Mouse (Mus musculus): Measurements from ENCODE around the gene Map4k4. TPM values are rescaled to one million over a fixed set of nuclear protein-coding genes. Genes with fewer than 3 reads are reported as not detected.

Gene Map4k4
- total and polyA plus RNA-seq, 3 experiments = 0.04 to 0.21 TPM; not detected in 1

DNA sequence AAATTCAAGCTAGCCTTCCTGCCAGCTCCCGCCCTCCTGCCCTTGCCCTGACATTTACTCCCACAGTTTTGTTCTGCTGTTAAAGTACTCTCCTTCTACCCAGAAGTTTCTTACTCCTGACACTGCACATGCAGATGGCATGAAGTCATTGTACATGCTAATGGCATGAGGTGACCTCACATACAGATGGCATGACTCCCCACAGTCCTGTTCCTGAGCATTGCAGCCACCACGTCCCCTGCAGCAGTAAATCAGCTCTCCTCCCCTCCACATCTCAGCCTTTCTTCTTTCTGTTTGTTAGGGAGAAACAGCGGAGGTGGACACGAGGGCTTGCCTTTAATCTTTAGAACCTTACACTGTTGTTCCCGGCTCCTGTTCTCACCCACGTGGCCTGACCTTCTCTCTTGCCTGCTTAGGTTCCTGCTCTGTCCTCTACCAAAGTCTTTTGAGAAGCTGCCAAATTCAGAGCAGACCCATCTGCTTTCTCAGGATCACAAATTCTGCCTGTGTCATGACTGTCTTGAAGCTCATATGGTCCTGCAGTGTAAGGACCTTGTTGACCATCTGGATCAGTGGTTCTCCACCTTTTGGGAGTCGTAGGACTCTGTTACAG lies 114.5 kb downstream of the Map4k4 start:
- DNase-seq (ENCODE audit: low read depth, low spot score) = no peak
- TF ChIP-seq MYB (IDR thresholded peaks at IDR 0.05; ENCODE audit: low read depth, low read length) (no peak), E2F4 (IDR thresholded peaks at IDR 0.05; ENCODE audit: borderline replicate concordance, low read depth, low read length) (no peak), NRF1 (IDR thresholded peaks at IDR 0.05; ENCODE audit: insufficient read depth, low read depth, low read length, poor library complexity, severe bottlenecking) (no peak), UBTF (IDR thresholded peaks at IDR 0.05; ENCODE audit: borderline replicate concordance, insufficient read depth, low read depth, low read length) (no peak), TBP (IDR thresholded peaks at IDR 0.05; ENCODE audit: low read depth, low read length) (no peak)
- H3K79me2 ChIP-seq (ENCODE audit: control insufficient read depth, insufficient read depth, low read length, poor library complexity) = no peaks in the 10 kb centered on the region
- H3K9ac ChIP-seq (ENCODE audit: control insufficient read depth, low read depth, low read length, poor library complexity, severe bottlenecking) = no peak overlapping the region
- no peaks in the 10 kb centered on the region for H3K9me3 ChIP-seq (replicated peaks; ENCODE audit: insufficient read depth, low read length)
- H3K27ac ChIP-seq (ENCODE audit: control insufficient read depth, low read depth, low read length) = no peak overlapping the region
- no peaks in the 10 kb centered on the region for H3K36me3 ChIP-seq (ENCODE audit: control insufficient read depth in 1 of 2, insufficient read depth in 2 of 2, low read length in 2 of 2)
- H3K4me3 ChIP-seq (ENCODE audit: control insufficient read depth in 1 of 2, insufficient read depth in 1 of 2, low read depth in 2 of 2, low read length in 2 of 2) = no peak overlapping the region
- no peaks in the 10 kb centered on the region; a peak in 1 of 4 replicates for H3K27me3 ChIP-seq (ENCODE audit: control insufficient read depth in 1 of 2, insufficient read depth in 2 of 2, low read length in 2 of 2)
- H3K4me1 ChIP-seq (ENCODE audit: control insufficient read depth in 1 of 2, insufficient read depth in 2 of 2, low read length in 2 of 2) = no peaks in the 10 kb centered on the region

DNA sequence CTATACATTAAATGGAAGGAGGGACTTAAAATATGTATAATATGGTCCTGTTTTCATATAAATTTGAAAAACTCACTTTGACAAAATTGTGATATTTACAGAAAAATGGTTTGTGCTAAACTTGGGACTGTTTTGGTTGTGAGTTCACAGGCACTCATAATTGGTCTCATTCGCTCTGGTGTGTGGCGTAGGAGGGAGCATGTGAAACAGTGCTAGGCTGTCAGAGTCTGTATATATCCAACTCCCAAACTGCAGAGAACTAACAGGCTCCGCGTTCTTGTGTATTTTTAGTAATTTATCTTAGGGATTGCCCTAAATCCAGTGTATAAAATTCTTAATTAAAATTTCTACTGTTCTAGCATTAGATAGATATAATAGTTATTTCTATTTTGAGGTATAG lies 120.9 kb downstream of the Map4k4 start:
- H3K79me2 ChIP-seq (ENCODE audit: control insufficient read depth, insufficient read depth, low read length, poor library complexity) = no peaks in the 10 kb centered on the region
- no peak overlapping the region for H3K9ac ChIP-seq (ENCODE audit: control insufficient read depth, low read depth, low read length, poor library complexity, severe bottlenecking)
- H3K4me1 ChIP-seq (ENCODE audit: control insufficient read depth in 1 of 2, insufficient read depth in 2 of 2, low read length in 2 of 2) = no peaks in the 10 kb centered on the region
- no peaks in the 10 kb centered on the region for H3K36me3 ChIP-seq (ENCODE audit: control insufficient read depth in 1 of 2, insufficient read depth in 2 of 2, low read length in 2 of 2)
- no peaks in the 10 kb centered on the region for H3K9me3 ChIP-seq (replicated peaks; ENCODE audit: insufficient read depth, low read length)
- TF ChIP-seq GATA1 (IDR thresholded peaks at IDR 0.05; ENCODE audit: low read depth, low read length) = no peak
- no peak for DNase-seq (ENCODE audit: low read depth, low spot score)
- no peak overlapping the region for H3K4me3 ChIP-seq (ENCODE audit: control insufficient read depth in 1 of 2, insufficient read depth in 1 of 2, low read depth in 2 of 2, low read length in 2 of 2)
- H3K27me3 ChIP-seq (ENCODE audit: control insufficient read depth in 1 of 2, insufficient read depth in 2 of 2, low read length in 2 of 2) = no peaks in the 10 kb centered on the region
- H3K27ac ChIP-seq (ENCODE audit: control insufficient read depth, low read depth, low read length) = no peak overlapping the region

DNA sequence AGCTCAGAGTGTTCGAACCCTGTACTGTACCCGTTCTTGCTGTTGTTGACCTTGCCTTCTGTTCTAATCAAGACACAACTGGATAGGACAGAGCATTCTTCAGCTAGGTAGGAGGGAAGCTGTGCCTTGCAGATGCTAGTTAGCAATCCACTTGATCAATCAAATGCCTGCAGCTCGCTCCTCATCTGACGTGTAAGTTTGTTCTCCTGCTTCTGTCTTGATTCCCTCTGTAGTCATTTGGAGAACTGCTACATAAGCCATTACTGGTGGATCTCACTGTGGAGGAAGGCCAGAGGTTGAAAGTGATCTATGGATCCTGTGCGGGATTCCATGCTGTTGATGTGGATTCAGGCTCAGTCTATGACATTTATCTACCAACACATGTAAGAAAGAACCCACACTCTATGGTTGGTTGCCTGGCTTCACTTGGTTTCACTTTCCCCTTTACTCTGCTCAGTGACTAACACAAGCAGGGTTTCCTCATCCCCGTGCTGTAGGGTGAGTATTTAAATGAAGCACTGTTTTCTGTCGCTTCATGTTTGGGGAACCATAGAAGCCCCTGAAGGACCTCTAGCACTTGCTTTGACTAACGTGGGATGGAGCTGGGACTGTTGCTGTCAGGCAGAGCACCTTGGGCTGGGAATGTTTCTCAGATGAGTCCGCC lies 121.9 kb downstream of the Map4k4 start:
- no peaks in the 10 kb centered on the region for H3K27me3 ChIP-seq (ENCODE audit: control insufficient read depth in 1 of 2, insufficient read depth in 2 of 2, low read length in 2 of 2)
- DNase-seq (ENCODE audit: low read depth, low spot score) = no peak
- H3K9ac ChIP-seq (ENCODE audit: control insufficient read depth, low read depth, low read length, poor library complexity, severe bottlenecking) = no peak overlapping the region
- no peak overlapping the region for H3K27ac ChIP-seq (ENCODE audit: control insufficient read depth, low read depth, low read length)
- H3K4me3 ChIP-seq (ENCODE audit: control insufficient read depth in 1 of 2, insufficient read depth in 1 of 2, low read depth in 2 of 2, low read length in 2 of 2) = no peak overlapping the region
- H3K4me1 ChIP-seq (ENCODE audit: control insufficient read depth in 1 of 2, insufficient read depth in 2 of 2, low read length in 2 of 2) = no peaks in the 10 kb centered on the region
- H3K79me2 ChIP-seq (ENCODE audit: control insufficient read depth, insufficient read depth, low read length, poor library complexity) = no peaks in the 10 kb centered on the region
- no peaks in the 10 kb centered on the region for H3K9me3 ChIP-seq (replicated peaks; ENCODE audit: insufficient read depth, low read length)
- H3K36me3 ChIP-seq (ENCODE audit: control insufficient read depth in 1 of 2, insufficient read depth in 2 of 2, low read length in 2 of 2) = no peaks in the 10 kb centered on the region
- no peak for TF ChIP-seq GABPA (IDR thresholded peaks at IDR 0.05; ENCODE audit: low read depth, low read length)
- TF ChIP-seq MXI1 (IDR thresholded peaks at IDR 0.05; ENCODE audit: low read depth, low read length) = no peak
- TF ChIP-seq TCF12 (IDR thresholded peaks at IDR 0.05; ENCODE audit: low read depth, low read length) = no peak
- TF ChIP-seq ZKSCAN1 (IDR thresholded peaks at IDR 0.05; ENCODE audit: low read depth, low read length) = no peak

Measured in MEL (cell line).